Mouse (Mus musculus) urinary bladder, postnatal 4 days (tissue): ENCODE results near the gene Iqcf6.
A peak's percentile ranks its signal among the peaks of the same experiment; 100 is the strongest.
"Not testable (repeated sequence)": the region's sequence is repeated elsewhere in the genome, so short reads cannot be mapped to it uniquely, and the experiment has no call there.

ENCODE experiments used
- DNase-seq, 2 experiments: peaks; one replicate each; pipeline ENCODE4 v3.0.0; 2021 to 2022; ENCODE audit warnings: low spot score in 2 of 2

Gene Iqcf6

GRCm38 (mm10) chr9:106626282-106626681 lies at the start of gene Iqcf6:
Iqcf6 (plus strand) TSS chr9:106626582.
- DNase-seq = no peak

- DNase-seq = peak in 1 of 2 experiments; percentile 34
Measured at GRCm38 (mm10) chr9:106580016-106580415, 46.4 kb upstream of the Iqcf6 start.

GRCm38 (mm10) chr9:106582552-106582951 lies 43.8 kb upstream of the Iqcf6 start:
- DNase-seq = no peak

- no peak for DNase-seq
Measured at GRCm38 (mm10) chr9:106592158-106592557, 34.2 kb upstream of the Iqcf6 start.

GRCm38 (mm10) chr9:106595402-106595801 lies 31.0 kb upstream of the Iqcf6 start:
- DNase-seq = not testable (repeated sequence)

- DNase-seq = peak in 1 of 2 experiments; percentile 54
Measured at GRCm38 (mm10) chr9:106595836-106596235, 30.5 kb upstream of the Iqcf6 start.

GRCm38 (mm10) chr9:106598466-106598865 lies 27.9 kb upstream of the Iqcf6 start:
- peak in 1 of 2 experiments; percentile 38 for DNase-seq

- peak in 1 of 2 experiments; percentile 61 for DNase-seq
Measured at GRCm38 (mm10) chr9:106600546-106600945, 25.8 kb upstream of the Iqcf6 start.

- peak in 1 of 2 experiments; percentile 41 for DNase-seq
Measured at GRCm38 (mm10) chr9:106610727-106611126, 15.7 kb upstream of the Iqcf6 start.

GRCm38 (mm10) chr9:106613951-106614350 lies 12.4 kb upstream of the Iqcf6 start:
- DNase-seq = no peak

- no peak for DNase-seq
Measured at GRCm38 (mm10) chr9:106614616-106615015, 11.8 kb upstream of the Iqcf6 start.

GRCm38 (mm10) chr9:106616306-106616705 lies 10.1 kb upstream of the Iqcf6 start:
- no peak for DNase-seq

GRCm38 (mm10) chr9:106617496-106617895 lies 8.9 kb upstream of the Iqcf6 start:
- no peak for DNase-seq

GRCm38 (mm10) chr9:106627796-106628195 lies 1.4 kb downstream of the Iqcf6 start:
- not testable (repeated sequence) for DNase-seq

GRCm38 (mm10) chr9:106632185-106632584 lies 5.8 kb downstream of the Iqcf6 start:
- DNase-seq = no peak

GRCm38 (mm10) chr9:106638154-106638553 lies 11.8 kb downstream of the Iqcf6 start:
- DNase-seq = no peak

- DNase-seq = no peak
Measured at GRCm38 (mm10) chr9:106641346-106641745, 15.0 kb downstream of the Iqcf6 start.

- peak; percentile 44 to 79 for DNase-seq
Measured at GRCm38 (mm10) chr9:106643128-106643527, 16.7 kb downstream of the Iqcf6 start.

GRCm38 (mm10) chr9:106643787-106644186 lies 17.4 kb downstream of the Iqcf6 start:
- no peak for DNase-seq

- no peak for DNase-seq
Measured at GRCm38 (mm10) chr9:106645684-106646271, 19.4 kb downstream of the Iqcf6 start.

GRCm38 (mm10) chr9:106647226-106647625 lies 20.8 kb downstream of the Iqcf6 start:
- DNase-seq = no peak

GRCm38 (mm10) chr9:106652720-106653119 lies 26.3 kb downstream of the Iqcf6 start:
- DNase-seq = no peak

- peak; percentile 53 to 77 for DNase-seq
Measured at GRCm38 (mm10) chr9:106655884-106656720, 29.7 kb downstream of the Iqcf6 start, which contains the start of gene Grm2. Grm2 (minus strand) TSS chr9:106656082.
